Mouse (Mus musculus): ENCODE data around the gene Sema6d.

DNA sequence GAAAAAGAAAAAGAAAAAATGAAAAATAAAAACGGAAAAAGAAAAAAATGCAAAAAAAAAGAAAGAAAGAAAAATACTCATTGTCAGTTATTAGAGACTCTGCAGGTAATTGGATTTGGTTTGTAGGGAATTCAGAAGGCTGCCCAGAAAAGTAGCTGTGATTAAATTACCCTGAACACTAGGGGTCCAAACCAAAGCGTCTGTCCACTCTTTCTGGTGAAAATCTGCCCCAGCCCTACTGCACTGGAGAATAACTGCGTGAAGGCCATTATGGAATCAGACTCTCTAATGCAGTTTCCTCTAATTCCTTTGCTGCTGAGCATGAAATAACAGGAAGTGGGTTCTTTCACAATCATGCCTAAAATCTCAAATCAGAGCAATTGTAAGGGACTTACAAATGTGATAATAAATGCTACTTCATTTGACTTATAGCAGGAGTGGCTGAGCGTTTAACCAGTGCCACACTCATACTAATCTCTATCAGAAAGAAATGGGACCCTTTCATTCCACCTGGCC lies 112.8 kb downstream of the Sema6d start:
- no peak for TF ChIP-seq CTCF (IDR thresholded peaks at IDR 0.05; ENCODE audit: borderline replicate concordance, extremely low read depth, insufficient read depth, insufficient read length)
- no peak for TF ChIP-seq POLR2A (IDR thresholded peaks at IDR 0.05; ENCODE audit: borderline replicate concordance, extremely low read depth, insufficient read depth, insufficient read length, poor library complexity, severe bottlenecking)

Measured in brain, embryonic 14.5 days (tissue).